Mouse (Mus musculus) CH12.LX (cell line): ENCODE results near the gene Acp2.

Experiments
- CTCF ChIP-seq, 2 experiments: IDR thresholded peaks in 1 of 2; conservative IDR thresholded peaks in 1 of 2; 2 replicates each; pipeline ENCODE4 v1.5.1; 2011 to 2012; ENCODE audit warnings: low read depth in 2 of 2, low read length in 2 of 2, improper control_type of control experiment in 1 of 2, inconsistent platforms in 1 of 2, mild to moderate bottlenecking in 1 of 2, moderate library complexity in 1 of 2
- EP300 ChIP-seq: IDR thresholded peaks from 2 replicates; pipeline ENCODE4 v1.6.1; 2011; ENCODE audit warnings: low read length, improper control_type of control experiment
- IRF4 ChIP-seq: IDR thresholded peaks from 2 replicates; pipeline ENCODE4 v1.6.1; 2014; ENCODE audit warnings: low read depth, mild to moderate bottlenecking, inconsistent platforms, low read length, improper control_type of control experiment
- POLR2A ChIP-seq: IDR thresholded peaks from 2 replicates; pipeline ENCODE4 v1.6.1; 2011; ENCODE audit warnings: low read depth, mild to moderate bottlenecking, improper control_type of control experiment, low read length
- RAD21 ChIP-seq: IDR thresholded peaks from 2 replicates; pipeline ENCODE4 v1.6.1; 2011; ENCODE audit warnings: low read depth, mild to moderate bottlenecking, low read length, improper control_type of control experiment, moderate library complexity
- TCF12 ChIP-seq: IDR thresholded peaks from 2 replicates; pipeline ENCODE4 v1.6.1; 2014; ENCODE audit warnings: low read depth, mild to moderate bottlenecking, inconsistent platforms, low read length, improper control_type of control experiment
- ZKSCAN1 ChIP-seq: IDR thresholded peaks from 2 replicates; pipeline ENCODE4 v1.6.1; 2012; ENCODE audit warnings: low read depth, inconsistent platforms, low read length, improper control_type of control experiment, borderline replicate concordance

- no peak for TF ChIP-seq IRF4
- TF ChIP-seq POLR2A, result no peak
- no peak for TF ChIP-seq CTCF (conservative IDR thresholded peaks at IDR 0.05 in 1 of 2, IDR thresholded peaks at IDR 0.05 in 1 of 2; ENCODE audit: low read depth in 2 of 2, low read length in 2 of 2)
- no peak for TF ChIP-seq RAD21
- TF ChIP-seq TCF12, result no peak
- TF ChIP-seq EP300, result no peak
- TF ChIP-seq ZKSCAN1, result no peak
Observed at GRCm38 (mm10) chr2:91244557-91245228, 42.0 kb downstream of the Acp2 start.
